Mouse (Mus musculus): ENCODE measurements at regions not wholly inside any gene's neighbourhood (a gene's known extent, or its start where the extent isn't known, plus 50 kb on each side); places are given as distances from the start of the nearest gene placed in this dataset.

- no peak for DNase-seq (ENCODE audit: low spot score)
Observed at GRCm38 (mm10) chr3:41296152-41296809, 213.4 kb upstream of the Pgrmc2 start.

GRCm38 (mm10) chr3:41295150-41295549 lies 212.3 kb upstream of the Pgrmc2 start:
- DNase-seq (ENCODE audit: low spot score) = no peak

- DNase-seq (ENCODE audit: low spot score) = no peak
Observed at GRCm38 (mm10) chr3:41290535-41291307, 207.9 kb upstream of the Pgrmc2 start.

GRCm38 (mm10) chr3:41288735-41289134 lies 205.9 kb upstream of the Pgrmc2 start:
- no peak for DNase-seq (ENCODE audit: low spot score)

GRCm38 (mm10) chr3:41288066-41288465 lies 205.2 kb upstream of the Pgrmc2 start:
- DNase-seq (ENCODE audit: low spot score) = no peak

GRCm38 (mm10) chr3:41285336-41285735 lies 202.5 kb upstream of the Pgrmc2 start:
- no peak for DNase-seq (ENCODE audit: low spot score)

- DNase-seq (ENCODE audit: low spot score) = no peak
Observed at GRCm38 (mm10) chr3:41284897-41285296, 202.1 kb upstream of the Pgrmc2 start.

GRCm38 (mm10) chr3:41282431-41283037 lies 199.7 kb upstream of the Pgrmc2 start:
- DNase-seq (ENCODE audit: low spot score) = no peak

GRCm38 (mm10) chr3:41276096-41276495 lies 193.2 kb upstream of the Pgrmc2 start:
- no peak for DNase-seq (ENCODE audit: low spot score)

- no peak for DNase-seq (ENCODE audit: low spot score)
Observed at GRCm38 (mm10) chr3:41268516-41268915, 185.7 kb upstream of the Pgrmc2 start.

GRCm38 (mm10) chr3:41266216-41266615 lies 183.4 kb upstream of the Pgrmc2 start:
- no peak for DNase-seq (ENCODE audit: low spot score)

GRCm38 (mm10) chr3:41265399-41265798 lies 182.6 kb upstream of the Pgrmc2 start:
- DNase-seq (ENCODE audit: low spot score) = no peak

GRCm38 (mm10) chr3:41258291-41258690 lies 175.4 kb upstream of the Pgrmc2 start:
- no peak for DNase-seq (ENCODE audit: low spot score)

GRCm38 (mm10) chr3:41244960-41245359 lies 162.1 kb upstream of the Pgrmc2 start:
- no peak for DNase-seq (ENCODE audit: low spot score)

- no peak for DNase-seq (ENCODE audit: low spot score)
Observed at GRCm38 (mm10) chr3:41241856-41242552, 159.2 kb upstream of the Pgrmc2 start.

GRCm38 (mm10) chr3:41239801-41240200 lies 157.0 kb upstream of the Pgrmc2 start:
- no peak for DNase-seq (ENCODE audit: low spot score)

GRCm38 (mm10) chr3:41239246-41239645 lies 156.4 kb upstream of the Pgrmc2 start:
- DNase-seq (ENCODE audit: low spot score) = no peak

- DNase-seq (ENCODE audit: low spot score) = no peak
Observed at GRCm38 (mm10) chr3:41238046-41238445, 155.2 kb upstream of the Pgrmc2 start.

- no peak for DNase-seq (ENCODE audit: low spot score)
Observed at GRCm38 (mm10) chr3:41235610-41236009, 152.8 kb upstream of the Pgrmc2 start.

GRCm38 (mm10) chr3:41234994-41235393 lies 152.1 kb upstream of the Pgrmc2 start:
- DNase-seq (ENCODE audit: low spot score) = no peak

GRCm38 (mm10) chr3:41234191-41234590 lies 151.3 kb upstream of the Pgrmc2 start:
- DNase-seq (ENCODE audit: low spot score) = no peak

- DNase-seq (ENCODE audit: low spot score) = no peak
Observed at GRCm38 (mm10) chr3:41233439-41233838, 150.6 kb upstream of the Pgrmc2 start.

- no peak for DNase-seq (ENCODE audit: low spot score)
Observed at GRCm38 (mm10) chr3:41230961-41231377, 148.1 kb upstream of the Pgrmc2 start.
